Mouse (Mus musculus) heart, embryonic 14.5 days (tissue): Measurements from ENCODE around the gene OR5BS1P. TPM values are rescaled to one million over a fixed set of nuclear protein-coding genes. Genes with fewer than 3 reads are reported as not detected.

Experiments used
- ATAC-seq: fragments of 200-750 bp; cut with Nextera tagmentation; 2 replicates; pipeline ENCODE4 v1.8.0; 2017; ENCODE audit warnings: low read depth, moderate TSS enrichment; ENCODE audit not compliant: insufficient number of reproducible peaks, insufficient read depth, low FRiP score
- H3K27ac ChIP-seq, 2 experiments: fragments of 200-500 bp in 1 of 2; fragments of 300-500 bp in 1 of 2; sonication (generic) in 1 of 2; replicated peaks in 1 of 2; 2 replicates each; pipeline ENCODE4 v1.5.1; 2012 to 2014; ENCODE audit warnings: low read depth in 2 of 2, low read length in 2 of 2, control low read depth in 1 of 2, mild to moderate bottlenecking in 1 of 2, mixed read lengths in 1 of 2; ENCODE audit not compliant: control insufficient read depth in 1 of 2, insufficient read depth in 1 of 2
- H3K27me3 ChIP-seq: fragments of 300-500 bp; sonication (generic); 2 replicates; pipeline ENCODE4 v1.6.1; 2014; ENCODE audit warnings: mild to moderate bottlenecking, low read length, control low read depth; ENCODE audit not compliant: control insufficient read depth, insufficient read depth
- H3K36me3 ChIP-seq: fragments of 300-500 bp; sonication (generic); 2 replicates; pipeline ENCODE4 v1.6.1; 2014; ENCODE audit warnings: mild to moderate bottlenecking, control low read depth, low read length, mixed read lengths; ENCODE audit not compliant: control insufficient read depth, insufficient read depth
- H3K4me1 ChIP-seq, 2 experiments: fragments of 200-500 bp in 1 of 2; fragments of 300-500 bp in 1 of 2; sonication (generic) in 1 of 2; 2 replicates each; pipeline ENCODE4 v1.6.1; 2012 to 2014; ENCODE audit warnings: low read length in 2 of 2, control low read depth in 1 of 2, mixed read lengths in 1 of 2; ENCODE audit not compliant: control insufficient read depth in 2 of 2, insufficient read depth in 2 of 2
- H3K4me2 ChIP-seq: fragments of 300-500 bp; sonication (generic); 2 replicates; pipeline ENCODE4 v1.6.1; 2014; ENCODE audit warnings: mild to moderate bottlenecking, low read length
- H3K4me3 ChIP-seq, 2 experiments: fragments of 200-500 bp in 1 of 2; fragments of 300-500 bp in 1 of 2; sonication (generic) in 1 of 2; 2 replicates each; pipeline ENCODE4 v1.5.1; 2012 to 2014; ENCODE audit warnings: low read length in 2 of 2, mild to moderate bottlenecking in 2 of 2, control low read depth in 1 of 2, low read depth in 1 of 2, moderate library complexity in 1 of 2; ENCODE audit not compliant: control insufficient read depth in 1 of 2, insufficient read depth in 1 of 2
- H3K9ac ChIP-seq: fragments of 300-500 bp; sonication (generic); 2 replicates; pipeline ENCODE4 v1.6.1; 2014; ENCODE audit warnings: mild to moderate bottlenecking, low read length
- H3K9me3 ChIP-seq: fragments of 300-500 bp; sonication (generic); 2 replicates; pipeline ENCODE4 v1.6.1; 2016; ENCODE audit warnings: low read length, control low read depth; ENCODE audit not compliant: control insufficient read depth
- WGBS: fragments of 180-500 bp; shearing (Covaris S2); extraction: QIAGEN DNeasy Blood & Tissue Kit; methylation state at CpG from one replicate; pipeline ENCODE4 v1.1.7; 2014; 5-methylcytosine and 5-hydroxymethylcytosine counted together
- polyA plus RNA-seq: library from polyadenylated mRNA; unstranded; fragments of >200 nt; fragmentation: Nextera tagmentation; extraction: Ambion mirVana; gene quantifications from 2 replicates; pipeline ENCODE4 v1.2.1, GENCODE M21; 2014

OR5BS1P gene
- polyA plus RNA-seq, 1 experiment from 2014 or later: not detected

- no peak overlapping the region for H3K4me2 ChIP-seq
- H3K27ac ChIP-seq: no peak overlapping the region
Observed at GRCm38 (mm10) chr15:98483907-98484886, 14.5 kb downstream of the OR5BS1P start.

GRCm38 (mm10) chr15:98486433-98487021, 16.8 kb downstream of the OR5BS1P start:
- no peaks in the 10 kb centered on the region for H3K9me3 ChIP-seq
- H3K36me3 ChIP-seq: no peaks in the 10 kb centered on the region
- H3K27me3 ChIP-seq: no peaks in the 10 kb centered on the region
- H3K4me1 ChIP-seq: peaks cover 0 to 2% of the 10 kb centered on the region in 2 experiments; a peak in 1 of 4 replicates
- H3K27ac ChIP-seq: no peak overlapping the region
- ATAC-seq: no peak
- H3K4me2 ChIP-seq: no peak overlapping the region
- WGBS: 92% methylated on average over 8 of the region's 8 CpGs
- no peak overlapping the region for H3K4me3 ChIP-seq
- H3K9ac ChIP-seq: no peak overlapping the region

More at GRCm38 (mm10) chr15:98483907-98484886, 14.5 kb downstream of the OR5BS1P start:
- H3K4me1 ChIP-seq: peaks cover 0 to 2% of the 10 kb centered on the region in 2 experiments; a peak in 1 of 4 replicates
- H3K27me3 ChIP-seq: no peaks in the 10 kb centered on the region
- no peaks in the 10 kb centered on the region for H3K9me3 ChIP-seq
- H3K4me3 ChIP-seq: no peak overlapping the region
- H3K36me3 ChIP-seq: no peaks in the 10 kb centered on the region
- no peak overlapping the region for H3K9ac ChIP-seq
- 71% methylated on average over 18 of the region's 18 CpGs for WGBS
- ATAC-seq: no peak

GRCm38 (mm10) chr15:98491332-98491731, 21.6 kb downstream of the OR5BS1P start:
- 54% methylated on average over 2 of the region's 2 CpGs for WGBS
- no peak overlapping the region for H3K4me3 ChIP-seq
- no peaks in the 10 kb centered on the region for H3K4me1 ChIP-seq
- no peak overlapping the region for H3K4me2 ChIP-seq
- no peaks in the 10 kb centered on the region for H3K9me3 ChIP-seq
- no peak for ATAC-seq
- H3K27ac ChIP-seq: no peak overlapping the region
- H3K9ac ChIP-seq: no peak overlapping the region
- H3K27me3 ChIP-seq: no peaks in the 10 kb centered on the region
- H3K36me3 ChIP-seq: no peaks in the 10 kb centered on the region

GRCm38 (mm10) chr15:98492102-98492501, 22.4 kb downstream of the OR5BS1P start, which contains the start of gene Olfr279:
Olfr279 (plus strand) TSS chr15:98492402.
- no peaks in the 10 kb centered on the region for H3K4me1 ChIP-seq

GRCm38 (mm10) chr15:98497631-98498030, 27.9 kb downstream of the OR5BS1P start:
- no peak overlapping the region for H3K4me3 ChIP-seq
- WGBS: 82% methylated on average over 17 of the region's 17 CpGs
- no peaks in the 10 kb centered on the region for H3K4me1 ChIP-seq
- no peak for ATAC-seq
- no peaks in the 10 kb centered on the region for H3K27me3 ChIP-seq
- no peaks in the 10 kb centered on the region for H3K9me3 ChIP-seq
- no peaks in the 10 kb centered on the region for H3K36me3 ChIP-seq
- H3K27ac ChIP-seq: no peak overlapping the region
- H3K9ac ChIP-seq: no peak overlapping the region
- no peak overlapping the region for H3K4me2 ChIP-seq

More at GRCm38 (mm10) chr15:98492102-98492501, 22.4 kb downstream of the OR5BS1P start, which contains the start of gene Olfr279:
- ATAC-seq: no peak
- no peak within 1 kb of the TSS for H3K4me2 ChIP-seq
- no peak within 1 kb of the TSS for H3K27ac ChIP-seq
- no peaks in the 10 kb centered on the region for H3K27me3 ChIP-seq
- no peaks in the 10 kb centered on the region for H3K9me3 ChIP-seq
- H3K9ac ChIP-seq: no peak within 1 kb of the TSS
- no peak within 1 kb of the TSS for H3K4me3 ChIP-seq
- no peaks in the 10 kb centered on the region for H3K36me3 ChIP-seq
- 44% methylated on average over 4 of the region's 4 CpGs for WGBS

GRCm38 (mm10) chr15:98503317-98503716, 33.6 kb downstream of the OR5BS1P start:
- H3K27me3 ChIP-seq: no peaks in the 10 kb centered on the region
- no peaks in the 10 kb centered on the region for H3K4me1 ChIP-seq
- no peak overlapping the region for H3K4me2 ChIP-seq
- no peaks in the 10 kb centered on the region for H3K36me3 ChIP-seq
- WGBS: 74% methylated on average over 3 of the region's 3 CpGs
- no peak overlapping the region for H3K4me3 ChIP-seq
- H3K9me3 ChIP-seq: no peaks in the 10 kb centered on the region
- ATAC-seq: no peak
- no peak overlapping the region for H3K9ac ChIP-seq
- H3K27ac ChIP-seq: no peak overlapping the region

- H3K9ac ChIP-seq: no peak overlapping the region
- H3K9me3 ChIP-seq: no peaks in the 10 kb centered on the region
- H3K4me1 ChIP-seq: no peaks in the 10 kb centered on the region
- WGBS: 14% methylated on average over 18 of the region's 18 CpGs
- ATAC-seq: no peak
- no peak overlapping the region for H3K4me2 ChIP-seq
- H3K27me3 ChIP-seq: no peaks in the 10 kb centered on the region
- H3K36me3 ChIP-seq: no peaks in the 10 kb centered on the region
- H3K4me3 ChIP-seq: no peak overlapping the region
- H3K27ac ChIP-seq: no peak overlapping the region
Observed at GRCm38 (mm10) chr15:98504514-98504913, 34.8 kb downstream of the OR5BS1P start.
